Mouse (Mus musculus): ENCODE results near the gene Brcc3.

GRCm38 (mm10) chrX:75399471-75399870, 17.0 kb upstream of the Brcc3 start:
- TF ChIP-seq CEBPB (IDR thresholded peaks at IDR 0.05; ENCODE audit: insufficient read depth, poor library complexity, severe bottlenecking) (no peak), POLR2A (IDR thresholded peaks at IDR 0.05; ENCODE audit: insufficient read length, low read depth) (no peak), MAX (IDR thresholded peaks at IDR 0.05; ENCODE audit: low read depth) (no peak), MYOD1 (IDR thresholded peaks at IDR 0.05; ENCODE audit: control insufficient read depth in 1 of 3, insufficient read length in 2 of 3, low read depth in 2 of 3) (no peak), SRF (IDR thresholded peaks at IDR 0.05; ENCODE audit: control insufficient read depth, insufficient read length, low read depth) (no peak)
